Mouse (Mus musculus): ENCODE results near the gene Crb2.

GRCm38 (mm10) chr2:37790738-37791137, 14.7 kb downstream of the Crb2 start:
- no peak for TF ChIP-seq CTCF (IDR thresholded peaks at IDR 0.05; ENCODE audit: low read depth)
- TF ChIP-seq EP300 (IDR thresholded peaks at IDR 0.05; ENCODE audit: low read depth), result no peak

All from heart, postnatal 0 days (tissue).